Mouse (Mus musculus): ENCODE measurements around the gene Dvl1.

The Dvl1 gene

DNA sequence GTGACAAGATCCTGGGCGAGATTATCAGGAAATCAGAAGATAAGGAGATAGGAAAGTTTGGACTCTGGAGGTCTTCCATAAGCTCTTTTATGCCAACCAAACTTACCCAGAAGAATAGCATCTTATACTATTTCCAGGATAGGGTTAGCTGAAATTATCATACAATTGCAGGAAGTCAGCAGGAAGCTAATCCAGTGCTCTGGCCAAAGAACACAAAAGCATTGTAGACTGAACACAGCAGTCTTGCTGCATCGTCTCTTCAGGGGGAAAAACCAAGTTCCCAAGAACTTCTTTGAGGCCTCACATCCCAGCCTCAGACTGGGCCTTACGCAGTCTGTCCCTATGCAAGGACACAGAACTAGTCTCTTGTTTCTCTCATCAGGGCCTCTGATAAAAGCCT, 36.4 kb downstream of the Dvl1 start:
- no peak for DNase-seq (ENCODE audit: low spot score)

- DNase-seq (ENCODE audit: low spot score), result no peak
Measured at GRCm38 (mm10) chr4:155886330-155886729, 39.1 kb downstream of the Dvl1 start.

DNA sequence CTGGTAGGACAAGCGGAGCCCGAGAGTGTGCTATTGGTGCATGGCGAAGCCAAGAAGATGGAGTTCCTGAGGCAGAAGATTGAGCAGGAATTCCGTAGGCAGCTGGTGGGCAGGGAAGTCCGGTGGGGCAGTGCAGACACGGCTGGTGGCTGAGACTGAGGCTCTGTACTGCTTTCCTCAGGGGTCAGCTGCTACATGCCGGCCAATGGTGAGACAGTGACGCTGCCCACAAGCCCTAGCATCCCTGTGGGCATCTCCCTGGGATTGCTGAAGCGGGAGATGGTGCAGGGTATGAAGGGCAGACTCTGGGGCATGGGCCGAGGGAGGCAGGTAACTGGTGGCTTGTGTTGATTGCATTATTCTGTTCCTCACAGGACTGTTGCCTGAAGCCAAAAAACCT, 40.5 kb downstream of the Dvl1 start:
- DNase-seq (ENCODE audit: low spot score), result no peak

GRCm38 (mm10) chr4:155888181-155888580, 41.0 kb downstream of the Dvl1 start:
- DNase-seq (ENCODE audit: low spot score), result no peak

- no peak for DNase-seq (ENCODE audit: low spot score)
Measured at GRCm38 (mm10) chr4:155889316-155889715, 42.1 kb downstream of the Dvl1 start.

GRCm38 (mm10) chr4:155891011-155891471, 43.8 kb downstream of the Dvl1 start:
- no peak for DNase-seq (ENCODE audit: low spot score)

DNA sequence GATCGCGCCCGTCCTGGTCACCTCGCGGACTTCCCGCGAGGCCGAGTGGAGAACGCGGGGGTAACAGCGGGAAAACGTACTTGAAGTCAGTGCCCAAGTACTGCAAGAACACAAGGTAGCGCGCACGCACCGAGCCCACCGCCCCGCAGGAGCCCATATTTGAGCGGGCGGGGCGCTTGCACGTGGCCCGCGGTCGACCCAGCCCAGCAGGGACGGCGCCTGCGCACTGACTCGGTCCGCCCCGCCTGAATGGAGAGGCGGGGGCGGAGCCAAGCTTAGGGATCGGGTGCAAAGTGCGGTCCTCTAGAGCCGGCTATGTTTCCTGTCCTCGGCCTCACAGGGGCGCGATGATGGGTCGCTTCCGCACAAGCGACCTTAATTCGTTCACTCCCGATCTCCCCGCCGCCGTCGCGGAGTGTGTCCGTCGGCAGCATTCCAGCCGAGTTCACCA, 44.4 kb downstream of the Dvl1 start, which contains the start of the genes Pusl1 and Acap3:
Gene Pusl1, minus strand, starts transcription at position 231 of the 451 bp plus-strand sequence.
Gene Acap3, plus strand, starts transcription at position 272 of the 451 bp plus-strand sequence.
- peak; percentile 97 for DNase-seq (ENCODE audit: low spot score)

DNA sequence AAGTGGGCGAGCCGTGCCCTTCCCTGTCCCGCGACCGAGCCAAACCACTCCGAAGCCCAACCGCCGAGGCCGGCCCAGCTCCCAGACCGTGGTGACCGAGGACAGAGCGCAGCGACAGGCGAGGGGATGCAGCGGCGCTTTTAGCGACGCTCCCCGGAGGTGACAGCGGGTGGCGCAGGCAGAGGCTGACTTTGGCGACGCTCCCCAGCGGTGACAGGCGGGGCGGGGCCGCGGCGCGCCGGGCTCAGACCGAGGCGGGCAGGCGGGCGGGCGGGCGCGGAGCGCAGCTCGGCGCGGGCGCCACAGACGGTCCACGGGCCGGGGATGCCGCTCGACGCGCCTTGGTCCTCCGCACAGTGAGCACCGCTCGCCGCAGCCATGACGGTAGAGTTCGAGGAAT, 44.8 kb downstream of the Dvl1 start:
- DNase-seq (ENCODE audit: low spot score), result peak; percentile 88

DNA sequence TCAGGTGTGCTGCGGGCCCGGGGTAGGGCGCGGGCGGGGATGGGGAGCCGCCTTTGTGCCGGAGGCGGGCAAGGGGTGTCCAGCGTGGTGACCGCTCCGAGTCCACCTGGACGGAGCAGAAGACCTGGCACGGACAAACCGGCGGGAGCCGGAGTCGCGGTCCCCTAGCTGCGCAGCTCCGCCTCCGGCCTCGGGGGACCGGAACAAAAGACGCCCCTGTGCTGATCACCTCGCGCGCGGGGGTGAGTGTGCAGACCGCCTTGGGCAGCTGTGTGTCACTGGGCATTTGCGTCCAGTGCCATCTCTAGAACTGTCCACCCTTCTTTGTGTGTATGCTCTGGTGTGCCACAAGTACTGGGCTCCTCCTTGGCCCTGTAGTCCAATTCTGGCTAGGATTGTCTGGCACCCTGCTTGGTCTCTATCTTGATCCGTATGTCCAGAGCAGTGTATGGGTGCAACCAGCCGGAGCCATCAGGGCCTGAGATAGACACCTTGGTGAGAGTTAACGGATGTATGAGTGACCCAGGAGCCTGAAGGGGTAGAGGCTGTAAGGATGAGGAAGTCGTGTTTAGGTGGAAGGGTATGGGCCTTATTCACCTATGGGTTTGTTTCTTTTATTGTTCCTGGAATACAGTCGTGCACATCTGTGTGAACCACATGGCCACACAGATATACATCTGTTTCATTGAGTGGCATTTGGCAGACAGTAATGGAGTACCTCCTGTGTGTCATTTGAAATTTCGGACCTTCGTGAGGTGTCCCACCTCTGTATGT, 45.4 kb downstream of the Dvl1 start:
- DNase-seq (ENCODE audit: low spot score), result peak; percentile 59

DNA sequence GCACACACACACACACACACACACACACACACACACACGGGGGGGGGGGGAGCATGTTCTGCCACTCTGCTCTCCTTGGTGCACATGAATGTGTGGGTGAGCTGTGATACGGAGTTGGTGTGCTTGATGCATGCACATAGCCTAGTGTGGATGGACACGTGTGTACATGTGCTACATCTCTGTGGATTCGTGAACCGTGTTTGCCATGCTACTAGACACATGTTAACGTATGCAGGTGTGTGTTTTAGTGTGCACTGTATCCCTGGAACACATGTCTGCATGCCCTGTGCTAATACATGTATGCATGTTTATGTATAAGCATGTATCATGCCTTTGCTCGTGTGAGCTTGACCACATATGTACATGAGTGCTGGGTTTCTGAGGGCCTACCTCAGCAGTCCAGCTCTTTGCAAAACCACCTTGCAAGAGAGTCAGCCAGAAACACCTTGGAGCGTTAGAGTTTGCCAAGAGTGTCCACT, 46.0 kb downstream of the Dvl1 start:
- DNase-seq (ENCODE audit: low spot score), result no peak

DNA sequence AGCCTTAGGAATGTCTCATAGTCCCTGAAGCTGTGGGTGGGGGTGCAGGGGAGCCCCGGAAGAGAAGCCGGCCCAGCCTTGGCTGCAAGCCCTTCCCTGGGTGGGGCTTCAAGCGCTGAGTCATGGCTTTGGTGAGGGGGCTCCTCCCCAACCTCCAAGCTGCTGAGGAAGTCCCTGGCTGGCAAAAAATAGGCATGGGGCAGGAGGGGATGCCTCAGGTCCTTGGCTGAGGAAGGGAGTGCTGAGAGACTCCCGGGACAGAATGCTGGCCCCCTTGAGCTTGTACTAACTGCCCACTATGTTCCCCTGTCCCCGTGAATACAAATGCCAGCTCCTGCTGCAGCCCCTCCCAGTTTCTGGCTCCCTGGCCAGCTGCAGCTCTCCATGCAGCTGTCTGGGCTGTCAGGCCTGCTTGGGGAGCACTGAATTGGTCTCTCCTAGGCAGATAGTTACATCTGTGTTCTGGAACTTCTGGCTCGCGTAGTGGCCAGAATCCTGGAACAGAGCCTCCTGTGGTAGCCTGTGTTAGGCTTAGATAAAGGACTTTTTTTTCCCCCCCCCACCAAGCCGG, 47.2 kb downstream of the Dvl1 start:
- peak; percentile 74 for DNase-seq (ENCODE audit: low spot score)

DNA sequence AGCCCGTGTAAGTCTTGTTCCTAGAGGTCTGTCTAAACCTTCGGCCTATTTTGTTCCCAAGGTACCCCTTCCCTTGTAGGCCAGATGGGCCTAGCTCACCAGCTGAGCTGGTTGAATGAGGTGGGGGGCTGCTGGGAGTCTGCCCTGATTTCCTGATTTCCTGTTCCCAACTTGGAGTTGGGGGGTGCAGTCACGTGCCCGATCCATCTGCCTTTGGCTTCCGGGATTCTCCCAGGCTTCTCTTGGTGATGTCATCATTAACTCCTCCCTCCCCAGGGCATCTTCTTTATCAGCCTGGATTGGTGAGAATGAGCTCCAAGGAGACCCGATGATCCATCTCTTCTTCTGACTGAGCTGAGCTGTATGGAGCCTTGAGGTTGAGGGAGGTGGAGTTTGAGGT, 48.0 kb downstream of the Dvl1 start:
- DNase-seq (ENCODE audit: low spot score), result peak; percentile 78

GRCm38 (mm10) chr4:155895826-155896225, 48.6 kb downstream of the Dvl1 start:
- DNase-seq (ENCODE audit: low spot score), result no peak

- DNase-seq (ENCODE audit: low spot score), result no peak
Measured at GRCm38 (mm10) chr4:155896461-155896860, 49.3 kb downstream of the Dvl1 start.

GRCm38 (mm10) chr4:155898318-155898717, 51.1 kb downstream of the Dvl1 start:
- DNase-seq (ENCODE audit: low spot score), result peak; percentile 36

GRCm38 (mm10) chr4:155899355-155899754, 52.2 kb downstream of the Dvl1 start:
- no peak for DNase-seq (ENCODE audit: low spot score)

DNA sequence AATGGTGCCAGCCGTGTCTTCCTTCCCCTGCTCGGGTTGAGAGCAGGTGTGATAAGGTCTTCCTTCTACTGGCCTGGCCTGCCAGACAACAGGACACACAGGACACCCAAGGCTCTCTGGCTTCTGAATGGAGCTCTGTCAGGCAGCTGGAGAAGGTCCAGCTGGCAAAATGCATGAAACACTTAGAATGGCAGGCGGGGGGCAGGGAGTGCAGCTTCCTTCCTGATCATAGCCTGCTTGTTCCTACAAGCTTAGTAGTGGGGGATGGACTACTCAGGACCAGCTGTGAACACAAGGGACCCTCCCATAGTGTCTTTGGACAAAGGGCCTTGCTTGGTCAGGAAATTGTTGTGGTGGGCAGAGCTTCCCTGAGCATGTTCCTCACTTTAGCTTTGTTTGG, 54.0 kb downstream of the Dvl1 start:
- peak; percentile 77 for DNase-seq (ENCODE audit: low spot score)

GRCm38 (mm10) chr4:155903246-155903645, 56.0 kb downstream of the Dvl1 start:
- DNase-seq (ENCODE audit: low spot score), result no peak

GRCm38 (mm10) chr4:155904318-155905102, 57.3 kb downstream of the Dvl1 start:
- DNase-seq (ENCODE audit: low spot score), result no peak

GRCm38 (mm10) chr4:155905634-155906033, 58.4 kb downstream of the Dvl1 start:
- no peak for DNase-seq (ENCODE audit: low spot score)

DNA sequence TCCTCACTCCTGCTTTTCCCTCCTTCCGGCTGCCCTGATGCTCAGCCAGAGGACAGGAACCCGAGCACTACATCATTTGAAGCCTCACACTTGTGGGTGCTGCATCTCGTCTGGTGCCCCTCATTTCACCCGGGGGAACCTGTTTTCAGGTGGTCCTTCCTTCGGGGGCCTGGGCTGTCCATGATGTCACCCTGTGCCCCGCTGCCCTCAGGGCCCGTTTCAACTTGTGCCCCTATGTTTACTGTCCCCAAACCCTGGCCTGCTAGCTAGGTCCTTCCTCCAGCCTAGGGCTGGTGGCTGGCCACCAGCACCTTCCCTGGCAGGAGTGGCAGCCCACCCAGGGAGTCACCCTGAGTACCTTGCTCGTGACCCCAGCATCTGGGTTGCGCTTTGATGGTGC, 58.9 kb downstream of the Dvl1 start:
- DNase-seq (ENCODE audit: low spot score), result no peak

DNA sequence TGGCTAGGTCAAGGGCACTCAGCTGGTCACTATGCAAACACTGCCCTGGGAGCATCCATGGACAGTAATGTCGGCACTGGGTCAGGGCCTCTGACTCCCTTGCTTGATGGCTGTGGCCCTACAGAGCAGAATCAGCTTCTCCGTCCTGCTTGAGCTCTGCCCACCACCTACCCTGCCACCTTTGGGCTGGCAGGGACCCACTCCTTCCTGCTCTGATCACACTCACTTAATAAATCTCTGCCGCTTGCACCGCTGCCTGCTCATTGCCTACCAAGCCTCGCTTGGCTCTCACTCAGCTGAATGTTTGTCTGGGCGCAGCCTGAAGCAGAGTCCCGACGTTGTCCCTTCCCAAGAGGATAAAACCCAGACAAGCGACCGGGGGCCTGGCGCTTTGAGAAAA, 59.8 kb downstream of the Dvl1 start:
- DNase-seq (ENCODE audit: low spot score), result no peak

- no peak for DNase-seq (ENCODE audit: low spot score)
Measured at GRCm38 (mm10) chr4:155908281-155908680, 61.1 kb downstream of the Dvl1 start.

Measured in MN1 (cell line).